Mouse (Mus musculus): ENCODE data around the gene Itih5.

Gene Itih5

DNA sequence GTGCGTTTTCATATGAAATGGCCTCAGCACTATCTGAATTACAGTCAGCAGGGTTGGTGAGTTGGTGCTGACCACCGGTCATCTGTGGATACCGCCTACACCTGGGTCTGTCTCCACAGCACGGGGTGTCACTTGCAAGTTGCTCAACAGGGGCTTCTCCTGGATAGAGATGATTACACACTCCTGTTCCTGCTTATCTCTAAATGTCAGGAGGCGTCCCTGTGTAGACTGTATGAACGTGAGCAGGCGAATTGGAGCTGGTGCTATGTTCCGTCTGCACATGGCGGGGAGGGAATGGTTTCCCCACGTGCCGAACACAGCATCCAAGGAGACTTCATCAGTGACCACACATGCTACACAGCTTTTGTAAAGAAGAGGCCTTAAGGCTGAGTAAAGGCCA lies 13.9 kb downstream of the Itih5 start:
- no peak for DNase-seq (ENCODE audit: low spot score in 2 of 2)

DNA sequence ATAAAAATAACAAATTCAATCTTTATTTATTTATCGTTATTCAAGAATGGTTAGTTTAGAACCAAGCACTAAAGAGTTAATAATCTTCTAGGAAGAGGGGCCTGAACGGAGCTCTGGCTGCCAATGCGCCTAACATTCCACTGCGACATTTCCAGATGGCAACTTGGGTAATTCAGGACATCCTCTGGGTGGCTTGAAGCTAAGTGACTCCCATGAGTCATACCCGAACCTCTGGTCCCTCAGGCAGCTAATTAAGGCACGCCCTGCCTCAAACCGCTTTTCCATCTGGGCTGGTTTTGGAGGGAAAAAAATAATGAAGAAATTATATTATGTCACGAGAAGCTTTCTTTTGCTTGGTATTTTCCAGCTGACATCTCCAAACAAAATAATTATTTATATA lies 14.6 kb downstream of the Itih5 start:
- DNase-seq (ENCODE audit: low spot score in 2 of 2) = no peak

DNA sequence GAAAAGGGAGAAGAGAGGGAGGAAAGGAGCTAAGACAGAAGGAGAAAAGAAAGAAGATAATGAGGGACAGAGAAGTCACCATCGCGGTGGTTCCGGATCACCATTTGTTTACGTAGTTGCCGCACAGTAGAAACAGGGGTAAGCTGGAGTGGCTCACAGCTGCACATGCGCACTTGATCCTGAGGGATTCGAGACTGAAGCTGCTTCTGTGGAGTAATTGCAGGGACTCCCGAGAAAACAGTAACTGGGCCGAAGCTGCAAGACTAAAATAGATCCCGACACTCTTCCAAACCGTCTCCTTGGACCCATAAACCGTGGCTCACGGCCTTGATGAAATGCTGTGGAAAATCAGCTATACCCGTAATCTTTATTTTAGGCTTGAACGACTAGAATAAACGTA lies 16.6 kb downstream of the Itih5 start:
- no peak for DNase-seq (ENCODE audit: low spot score in 2 of 2)

DNA sequence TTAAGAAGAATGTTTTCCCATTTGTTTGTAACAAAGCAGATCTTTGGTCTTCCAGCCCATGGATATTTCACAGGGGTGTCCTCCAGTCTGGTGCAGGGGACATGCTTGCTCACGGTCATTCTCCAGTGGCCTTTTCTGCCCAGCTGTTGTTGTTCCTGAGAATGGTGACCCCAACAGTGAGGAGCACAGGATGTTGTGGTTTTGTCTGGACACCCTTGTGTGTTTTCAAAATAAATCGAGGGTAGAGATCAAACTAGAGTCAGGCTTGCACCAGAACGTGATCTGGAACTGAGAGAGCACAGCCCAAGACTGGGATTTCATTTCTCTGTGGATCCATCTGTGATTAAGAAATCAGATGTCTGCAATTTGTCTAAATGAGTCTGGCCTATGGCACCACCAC lies 40.2 kb downstream of the Itih5 start:
- DNase-seq (ENCODE audit: low spot score in 2 of 2) = no peak

DNA sequence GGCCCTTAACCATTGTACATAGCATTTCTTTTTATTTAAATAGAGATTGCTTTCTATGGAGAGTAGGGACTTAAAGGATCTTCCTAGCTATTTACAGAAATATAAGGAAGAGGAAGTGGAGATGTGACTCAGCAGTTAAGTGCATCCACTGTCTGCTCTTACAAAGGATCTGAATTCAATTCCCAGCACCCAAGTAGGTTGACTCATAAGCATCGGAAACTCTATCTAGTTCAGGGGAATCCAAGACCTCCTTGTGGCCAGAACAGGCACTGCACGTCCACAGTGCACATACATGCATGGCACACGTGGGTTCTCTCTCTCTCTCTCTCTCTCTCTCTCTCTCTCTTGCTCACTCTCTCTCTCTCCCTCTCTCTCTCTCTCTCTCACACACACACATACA lies 41.8 kb downstream of the Itih5 start:
- DNase-seq (ENCODE audit: low spot score in 2 of 2) = no peak

DNA sequence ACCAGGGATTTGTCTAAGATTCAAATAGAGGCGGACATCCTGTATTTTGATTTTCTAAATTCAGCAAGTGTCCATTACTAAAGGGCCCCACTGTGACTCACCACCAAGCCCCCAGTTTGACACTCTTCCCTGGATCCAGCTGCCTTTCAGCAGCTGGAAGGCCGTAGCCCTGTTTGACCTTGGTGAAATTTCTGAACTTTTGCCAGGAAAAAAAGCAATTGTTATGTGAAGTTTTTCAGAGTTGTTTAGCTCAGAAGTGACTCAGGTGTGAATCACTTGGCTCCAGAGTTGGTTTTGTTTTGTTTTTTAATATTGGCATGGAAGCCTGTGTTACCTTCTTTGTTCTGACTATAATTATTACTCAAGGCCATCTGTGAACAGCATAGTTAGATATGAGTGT lies 46.0 kb downstream of the Itih5 start:
- DNase-seq (ENCODE audit: low spot score in 2 of 2) = no peak

DNA sequence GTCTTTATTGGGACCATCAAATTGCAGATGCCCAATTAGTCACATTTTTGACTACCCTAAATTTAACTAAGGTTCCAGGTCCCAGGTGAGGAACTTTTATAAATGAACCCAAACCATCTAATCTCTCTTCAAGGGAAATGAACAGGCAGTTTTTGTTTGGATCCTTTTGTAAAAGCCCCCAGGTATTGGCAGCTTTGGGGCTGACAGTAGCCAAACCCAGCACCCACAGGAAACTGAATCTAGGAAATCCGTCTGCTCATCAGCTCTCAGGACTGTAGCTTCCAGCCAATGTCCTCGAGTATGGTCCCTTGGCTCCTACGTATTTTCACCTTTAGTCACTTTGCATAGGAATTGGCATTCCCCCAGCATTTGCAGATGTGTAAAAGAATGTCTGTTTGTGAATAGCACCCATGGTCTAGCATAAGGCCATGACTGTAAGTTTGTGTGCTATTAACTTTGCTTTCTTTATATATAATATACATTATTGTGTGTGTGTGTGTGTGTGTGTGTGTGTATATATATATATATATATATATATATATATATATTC lies 47.4 kb downstream of the Itih5 start:
- DNase-seq (ENCODE audit: low spot score in 2 of 2) = no peak

DNA sequence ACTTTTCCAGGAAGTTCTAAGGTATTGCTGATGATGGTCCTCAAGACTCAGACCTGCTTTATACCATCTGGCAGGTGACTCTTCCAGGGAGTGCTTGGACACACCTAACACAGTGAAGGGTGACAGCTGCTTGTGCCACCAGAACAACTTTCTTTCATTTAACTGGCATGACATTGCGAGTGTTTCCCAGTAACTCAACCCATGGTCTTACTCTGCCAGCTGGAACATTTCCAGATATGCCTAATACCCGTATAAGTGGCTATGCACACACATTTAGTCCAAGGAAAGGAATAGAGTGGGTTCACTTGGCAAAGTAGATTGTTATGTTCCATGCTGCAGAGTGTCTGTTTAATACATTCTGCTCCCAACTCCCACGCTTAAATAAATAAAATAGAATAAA lies 50.9 kb downstream of the Itih5 start:
- no peak for DNase-seq (ENCODE audit: low spot score in 2 of 2)

DNA sequence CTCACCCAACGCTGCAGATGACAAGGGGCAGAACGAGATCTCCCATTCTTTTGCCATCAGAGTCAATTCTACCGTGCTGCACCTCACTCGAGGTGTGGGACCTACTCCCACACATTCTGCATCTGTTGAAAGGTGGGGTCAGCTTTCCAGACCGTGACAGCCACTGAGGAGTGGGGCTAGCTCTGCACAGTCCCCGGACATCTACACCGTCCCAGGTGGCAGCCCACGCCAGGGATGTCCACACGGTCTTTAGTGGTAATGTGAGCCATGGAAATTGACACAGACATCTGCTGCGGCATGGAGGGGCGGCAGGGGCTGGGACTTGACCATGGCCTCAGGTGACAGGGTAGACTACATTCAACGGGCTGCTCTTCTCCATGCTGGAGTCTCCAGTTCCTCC lies 60.1 kb downstream of the Itih5 start:
- DNase-seq (ENCODE audit: low spot score in 2 of 2) = no peak

DNA sequence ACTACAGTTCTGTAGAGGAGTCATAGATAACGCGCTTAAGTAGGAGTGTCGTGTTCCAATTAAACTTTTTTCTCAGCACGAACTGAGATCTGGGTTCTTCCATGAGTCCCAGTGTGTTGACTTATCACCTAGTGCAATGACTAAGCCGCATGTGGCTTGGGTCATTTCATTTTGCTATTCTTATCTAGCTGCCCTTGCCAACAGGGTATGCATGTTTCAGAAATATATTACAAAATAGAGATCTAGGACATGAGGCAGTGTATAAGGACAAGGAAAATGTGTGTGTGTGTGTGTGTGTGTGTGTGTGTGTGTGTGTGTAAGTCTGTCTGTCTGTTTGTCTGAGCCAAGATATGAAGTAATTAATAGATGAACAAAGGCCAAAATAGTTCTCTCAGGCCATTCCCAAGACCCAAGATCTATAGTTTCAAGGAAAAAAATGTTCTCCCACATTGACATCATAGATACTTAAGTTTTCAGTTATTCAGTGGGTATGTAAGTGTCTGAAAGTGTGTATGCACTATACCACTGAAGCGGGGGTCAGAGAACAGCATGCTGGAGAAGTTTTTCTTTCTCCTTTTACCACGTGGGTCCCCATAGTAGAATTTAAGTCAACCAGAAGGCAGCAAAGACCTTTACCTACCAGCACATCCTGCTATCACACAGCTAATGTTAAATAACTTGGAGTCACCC lies 62.6 kb downstream of the Itih5 start:
- DNase-seq (ENCODE audit: low spot score in 2 of 2) = no peak

DNA sequence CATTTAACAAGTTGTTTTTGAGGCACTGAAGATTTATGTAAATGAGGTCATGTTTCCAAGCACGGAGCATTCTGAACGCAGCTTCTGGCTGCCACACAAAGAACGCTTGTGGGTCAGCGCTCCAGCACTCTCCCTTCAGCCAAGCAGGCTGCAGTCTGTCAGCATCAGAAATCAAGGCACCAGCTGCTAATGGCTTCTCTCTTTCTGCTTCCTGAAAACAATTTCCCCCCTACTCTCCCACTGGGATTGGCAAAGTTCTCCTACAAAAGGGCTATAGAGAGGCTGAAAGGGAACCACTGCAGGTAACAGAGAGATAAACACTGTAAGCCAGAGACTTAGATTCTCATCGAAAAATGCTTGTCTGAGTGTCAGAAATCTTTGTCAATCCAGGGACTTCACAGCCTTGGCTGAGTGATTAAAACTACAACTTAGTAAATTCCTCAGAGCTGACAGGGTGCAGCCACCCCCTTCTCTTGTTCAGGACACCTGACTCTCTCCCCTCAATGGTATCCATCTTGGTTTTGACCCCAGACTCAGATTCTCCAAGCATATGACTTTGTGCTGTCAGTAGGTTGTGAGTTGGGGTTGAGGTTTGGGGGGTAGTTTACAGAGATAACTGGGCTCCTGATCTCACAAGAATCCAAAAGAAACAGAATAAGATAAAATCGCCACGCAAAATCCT lies 63.3 kb downstream of the Itih5 start:
- DNase-seq (ENCODE audit: low spot score in 2 of 2) = no peak

DNA sequence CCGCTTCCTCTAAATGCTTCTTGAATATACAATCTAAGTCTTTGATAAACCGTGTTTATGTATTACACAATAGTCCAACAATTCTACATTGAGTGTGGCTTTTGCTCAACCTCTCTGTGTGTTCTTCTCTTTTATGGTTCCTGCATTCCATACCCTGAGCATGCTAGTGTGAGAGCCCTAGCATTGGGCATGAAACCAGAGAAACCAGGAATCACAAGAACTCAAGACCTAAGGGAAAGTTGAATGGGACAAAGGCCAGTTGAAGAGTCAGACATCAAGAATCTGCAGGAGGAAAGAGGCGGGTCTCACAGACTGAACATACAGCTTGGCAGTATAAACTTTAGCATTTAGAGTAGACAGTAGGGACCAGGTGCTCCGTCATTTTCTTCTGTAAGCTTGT lies 68.5 kb downstream of the Itih5 start:
- DNase-seq (ENCODE audit: low spot score in 2 of 2) = no peak

DNA sequence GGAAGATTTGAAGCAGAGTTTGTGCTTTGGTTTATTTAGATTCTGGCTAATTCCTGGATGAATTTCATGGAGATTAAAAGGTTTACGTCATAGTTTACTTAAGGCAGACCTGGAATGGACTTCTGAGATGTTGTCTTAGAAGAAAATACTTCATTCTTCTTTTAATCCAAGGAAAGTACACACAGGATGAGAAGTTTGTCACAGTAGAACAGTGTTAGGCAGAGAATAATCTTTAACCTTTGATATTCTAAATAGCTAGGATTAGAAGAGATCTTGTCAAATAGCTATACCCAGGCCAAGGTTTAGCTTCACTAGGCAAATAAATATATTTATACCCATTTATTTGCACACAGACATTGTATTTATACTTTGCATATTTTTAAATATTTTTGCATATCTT lies 73.5 kb downstream of the Itih5 start:
- DNase-seq (ENCODE audit: low spot score in 2 of 2) = no peak

DNA sequence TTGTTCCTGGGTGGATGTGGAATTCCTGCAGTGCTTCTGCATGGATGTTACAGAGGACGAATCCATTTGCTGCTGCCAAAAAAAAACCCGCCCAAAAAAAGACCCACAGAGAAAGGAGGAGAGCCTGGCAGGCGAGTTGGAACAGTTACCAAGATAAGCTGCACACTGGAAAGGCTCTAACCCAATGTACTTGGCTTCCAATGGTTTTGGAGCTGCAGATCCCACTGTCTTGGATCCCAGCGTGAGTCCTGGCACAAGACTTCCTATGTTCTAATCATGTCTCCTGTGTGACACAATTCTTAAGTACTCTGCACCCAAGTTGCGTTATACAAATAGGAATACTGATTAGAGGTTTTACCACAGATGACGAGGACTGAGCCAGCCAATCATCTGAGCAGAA lies 78.6 kb downstream of the Itih5 start:
- no peak for DNase-seq (ENCODE audit: low spot score in 2 of 2)

DNA sequence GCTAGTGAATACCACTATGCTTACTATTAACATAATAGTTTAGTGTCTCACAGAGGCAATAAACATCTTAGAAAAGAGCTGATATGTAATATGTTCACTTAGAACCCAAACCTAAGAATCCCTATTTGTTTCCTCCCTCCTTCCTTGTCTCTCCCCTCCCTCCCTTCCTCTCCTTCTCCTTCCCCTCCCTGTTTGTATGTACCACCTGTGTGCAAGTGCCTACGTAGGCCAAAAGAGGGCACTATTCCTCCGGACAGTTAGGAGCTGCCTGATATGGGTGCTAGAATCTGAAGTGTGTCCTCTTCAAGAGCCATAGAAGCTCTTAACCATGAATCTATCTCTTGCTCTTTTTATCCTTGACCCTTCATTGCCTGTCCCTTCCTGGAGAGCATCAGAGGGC lies 83.2 kb downstream of the Itih5 start:
- DNase-seq (ENCODE audit: low spot score in 2 of 2) = no peak

DNA sequence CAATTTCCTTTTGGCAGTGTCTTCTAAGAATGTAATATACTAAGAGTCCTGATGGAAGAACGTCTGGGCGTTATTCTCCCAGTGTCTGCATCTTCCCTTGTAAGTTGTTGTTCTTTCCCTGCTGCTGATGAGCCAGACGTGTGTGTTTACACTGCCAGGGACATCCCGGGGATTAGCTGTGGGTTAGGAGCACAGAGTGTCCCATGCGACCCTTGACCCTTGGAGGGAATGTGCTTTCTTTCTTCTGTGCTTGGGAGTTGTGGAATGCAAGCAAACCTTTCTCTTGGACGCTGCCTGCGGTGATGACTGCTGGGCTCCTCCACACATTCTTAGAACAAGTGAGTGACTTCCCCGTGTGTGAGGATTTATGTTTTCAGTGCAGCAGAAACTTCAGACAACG lies 89.6 kb downstream of the Itih5 start:
- DNase-seq (ENCODE audit: low spot score in 2 of 2) = no peak

DNA sequence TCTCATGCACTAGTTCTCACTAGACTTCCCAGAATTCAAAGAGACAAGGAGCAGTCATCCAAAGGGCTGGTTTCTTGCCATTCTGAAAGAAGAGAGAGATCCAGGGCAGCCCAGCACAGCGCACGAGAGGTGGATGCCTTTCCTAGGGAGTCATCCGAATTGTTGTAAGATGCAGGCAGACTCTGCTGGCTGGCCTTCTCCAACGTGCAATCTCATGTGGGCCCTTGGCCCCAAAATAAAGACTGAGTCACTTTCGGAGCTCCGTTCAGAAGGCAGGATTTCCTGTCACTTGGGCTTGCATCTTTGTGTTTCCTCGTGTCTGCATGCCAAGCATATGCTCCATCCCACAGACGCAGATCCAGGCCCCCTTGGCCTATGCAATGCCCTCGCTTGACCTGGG lies 97.1 kb downstream of the Itih5 start:
- DNase-seq (ENCODE audit: low spot score in 2 of 2) = no peak

DNA sequence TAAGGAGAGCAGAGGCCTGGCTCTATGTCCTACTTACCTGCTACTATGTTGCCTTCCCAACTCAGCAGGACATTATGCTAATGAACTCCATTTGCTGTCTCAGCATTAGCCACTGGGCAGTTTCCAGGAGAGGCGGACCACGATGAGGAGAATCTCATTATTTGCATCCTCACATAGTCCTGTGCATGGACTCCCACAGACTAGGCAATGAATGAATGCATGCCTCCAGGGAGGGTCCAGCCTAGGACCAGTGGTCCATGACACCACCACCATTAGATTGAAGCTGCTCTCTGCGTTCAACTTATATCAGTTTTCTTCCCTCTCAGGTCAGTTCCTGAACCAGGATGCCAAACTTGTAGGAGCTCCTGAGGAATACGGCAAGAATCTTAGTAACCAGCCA lies 97.6 kb downstream of the Itih5 start:
- DNase-seq (ENCODE audit: low spot score in 2 of 2) = no peak

DNA sequence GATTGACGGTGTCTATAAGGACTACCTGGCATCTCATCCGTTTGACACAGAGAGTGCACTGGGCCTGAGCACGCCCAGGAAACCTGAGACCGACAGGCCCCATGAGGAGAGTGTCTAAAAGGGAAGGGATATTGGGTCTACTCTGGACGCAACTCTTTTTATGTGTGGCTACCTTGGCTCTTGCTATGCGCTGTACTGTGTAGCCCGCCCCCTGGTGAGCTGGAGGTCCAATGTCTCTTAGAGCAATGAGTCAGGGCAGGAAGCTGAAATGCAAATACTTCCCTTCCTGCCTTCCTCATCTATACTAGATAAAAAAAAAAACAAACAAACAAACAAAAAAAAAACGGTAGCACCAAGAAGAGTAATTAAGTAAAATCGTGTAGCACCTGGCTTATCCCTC lies 98.1 kb downstream of the Itih5 start:
- DNase-seq (ENCODE audit: low spot score in 2 of 2) = no peak

DNA sequence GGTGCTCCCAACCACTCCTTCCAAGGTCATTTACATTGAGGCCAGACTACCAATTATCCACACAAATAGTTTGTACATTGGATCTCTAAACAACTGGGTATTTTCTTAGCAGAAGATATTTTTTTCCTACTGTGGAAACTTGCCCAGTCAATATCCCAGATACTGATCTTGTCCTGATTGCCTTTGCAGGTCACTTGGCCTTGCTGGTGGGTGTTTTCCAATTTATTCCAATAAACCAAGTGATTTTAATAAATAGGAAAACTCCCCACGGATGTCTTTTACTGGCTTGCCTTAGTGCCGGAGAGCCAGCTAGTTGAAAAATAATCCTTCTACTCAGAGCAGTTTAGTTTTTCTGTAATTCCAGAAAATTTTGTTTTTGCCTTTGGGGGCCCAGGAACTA lies 98.6 kb downstream of the Itih5 start:
- DNase-seq (ENCODE audit: low spot score in 2 of 2) = no peak

DNA sequence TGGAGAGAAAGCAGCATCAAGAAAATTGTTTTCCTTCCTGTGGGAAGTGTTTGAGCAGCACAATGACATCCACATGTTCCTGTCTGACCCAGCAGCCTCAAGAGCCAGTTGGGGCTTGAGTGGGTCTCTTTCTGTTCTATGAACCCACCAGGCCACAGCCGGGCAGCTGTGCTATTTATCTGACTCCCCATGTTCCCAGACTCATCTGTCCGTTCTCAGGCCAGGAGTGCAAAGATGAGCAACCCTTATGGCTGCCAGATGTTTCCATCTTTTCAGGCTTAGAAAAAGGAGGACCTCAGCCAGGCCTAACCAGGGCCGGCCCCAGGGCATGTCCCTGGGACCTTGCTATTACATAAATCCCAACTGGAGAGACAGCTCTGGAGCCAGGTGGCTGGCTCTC lies 100.0 kb downstream of the Itih5 start:
- DNase-seq (ENCODE audit: low spot score in 2 of 2) = no peak

DNA sequence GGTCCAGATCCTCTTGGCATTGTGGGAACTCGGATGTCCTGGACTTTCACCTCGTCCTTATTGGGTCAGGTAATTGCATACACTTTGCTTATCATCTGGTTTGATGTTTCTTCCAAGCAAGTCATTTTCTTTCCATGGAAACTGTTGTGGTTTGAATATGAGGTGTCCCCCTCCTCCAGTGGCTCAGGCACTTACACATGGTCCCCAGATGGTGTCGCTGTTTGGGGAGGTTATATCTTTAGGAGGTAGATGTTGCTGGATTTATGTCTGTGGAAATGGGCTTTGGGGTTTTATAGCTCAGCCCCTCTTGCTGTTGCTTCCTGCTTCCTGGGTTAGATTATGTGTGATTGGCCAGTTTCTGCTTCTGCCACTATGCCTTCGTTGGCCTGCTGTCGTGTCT lies 103.6 kb downstream of the Itih5 start:
- DNase-seq (ENCODE audit: low spot score in 2 of 2) = no peak

DNA sequence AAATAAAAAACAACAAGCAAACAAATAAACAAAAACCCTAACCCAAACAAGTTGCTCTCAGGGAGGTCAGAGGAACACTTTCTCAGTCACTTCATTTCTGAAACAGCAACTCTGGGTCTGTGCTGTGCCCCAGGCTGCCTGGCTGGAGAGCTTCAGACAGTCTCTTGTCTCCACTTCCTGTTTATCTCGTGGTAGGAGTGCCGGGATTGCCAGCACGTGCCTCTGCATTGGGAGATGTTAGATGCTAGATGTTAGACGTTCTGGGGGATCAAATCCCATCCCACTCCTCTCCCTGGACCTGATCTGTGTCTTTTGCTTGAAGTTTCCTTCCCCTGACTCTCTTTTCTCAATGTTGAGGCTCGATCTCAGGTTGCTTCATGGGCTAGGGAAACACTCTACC lies 104.9 kb downstream of the Itih5 start:
- DNase-seq (ENCODE audit: low spot score in 2 of 2) = no peak

DNA sequence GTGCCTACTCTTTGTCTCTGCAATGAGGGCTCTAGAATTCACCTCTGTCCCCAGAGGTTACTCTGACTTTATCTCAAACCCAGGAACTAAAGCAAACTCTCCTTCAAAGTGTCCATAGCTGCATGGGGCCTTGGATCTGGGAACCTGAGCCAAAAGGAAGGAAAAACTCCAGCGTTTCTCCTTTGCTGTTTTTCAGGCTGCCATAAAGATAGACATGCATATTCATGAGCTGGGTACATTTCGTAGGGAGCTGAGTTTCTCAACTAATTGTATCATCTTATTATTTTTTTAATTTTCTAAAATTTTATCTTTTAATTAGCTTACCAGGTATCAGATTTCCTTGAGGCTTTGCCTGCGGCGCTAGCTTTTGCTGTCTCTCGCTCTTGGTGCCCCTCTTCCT lies 106.7 kb downstream of the Itih5 start:
- DNase-seq (ENCODE audit: low spot score in 2 of 2) = no peak

All from natural killer cell, adult 2 months (primary cell).